Mouse (Mus musculus) stomach, embryonic 14.5 days (tissue): ENCODE data around the gene Timm10. TPM values are rescaled to one million over a fixed set of nuclear protein-coding genes. Genes with fewer than 3 reads are reported as not detected.
"Not testable (repeated sequence)": the region's sequence is repeated elsewhere in the genome, so short reads cannot be mapped to it uniquely, and the experiment has no call there.

ENCODE experiments used
- ATAC-seq: fragments of 200-750 bp; cut with Nextera tagmentation; 2 replicates; pipeline ENCODE4 v1.8.0; 2017; ENCODE audit warnings: low read depth, moderate TSS enrichment; ENCODE audit not compliant: insufficient number of reproducible peaks, insufficient read depth, low FRiP score
- H3K27ac ChIP-seq: fragments of 300-500 bp; sonication (generic); 2 replicates; pipeline ENCODE4 v1.5.1; 2014; ENCODE audit warnings: mild to moderate bottlenecking, low read length, moderate library complexity, mixed read lengths
- H3K27me3 ChIP-seq: fragments of 300-500 bp; sonication (generic); 2 replicates; pipeline ENCODE4 v1.6.1; 2014; ENCODE audit warnings: low read length, control low read depth, mixed read lengths; ENCODE audit not compliant: control insufficient read depth, insufficient read depth
- H3K36me3 ChIP-seq: fragments of 300-500 bp; sonication (generic); 2 replicates; pipeline ENCODE4 v1.6.1; 2014; ENCODE audit warnings: mild to moderate bottlenecking, control low read depth, low read length, moderate library complexity, mixed read lengths; ENCODE audit not compliant: control insufficient read depth, insufficient read depth
- H3K4me1 ChIP-seq: fragments of 300-500 bp; sonication (generic); 2 replicates; pipeline ENCODE4 v1.6.1; 2014; ENCODE audit warnings: low read length, control low read depth, mixed read lengths; ENCODE audit not compliant: control insufficient read depth, insufficient read depth
- H3K4me2 ChIP-seq: fragments of 300-500 bp; sonication (generic); replicated peaks from 2 replicates; pipeline ENCODE4 v1.6.1; 2014; ENCODE audit warnings: low read depth, low read length, control low read depth
- H3K4me3 ChIP-seq: fragments of 300-500 bp; sonication (generic); 2 replicates; pipeline ENCODE4 v1.5.1; 2014; ENCODE audit warnings: low read depth, low read length, control low read depth
- H3K9ac ChIP-seq: fragments of 300-500 bp; sonication (generic); replicated peaks from 2 replicates; pipeline ENCODE4 v1.6.1; 2014; ENCODE audit warnings: low read depth, mild to moderate bottlenecking, control low read depth, low read length, moderate library complexity, mixed read lengths
- H3K9me3 ChIP-seq: fragments of 300-500 bp; sonication (generic); 2 replicates; pipeline ENCODE4 v1.6.1; 2016; ENCODE audit warnings: low read depth, low read length, control low read depth; ENCODE audit not compliant: control insufficient read depth
- WGBS: fragments of 180-500 bp; shearing (Covaris S2); extraction: QIAGEN DNeasy Blood & Tissue Kit; methylation state at CpG from one replicate; pipeline ENCODE4 v1.1.7; 2014; 5-methylcytosine and 5-hydroxymethylcytosine counted together
- polyA plus RNA-seq: library from polyadenylated mRNA; unstranded; fragments of >200 nt; fragmentation: Nextera tagmentation; extraction: Ambion mirVana; gene quantifications from 2 replicates; pipeline ENCODE4 v1.2.1, GENCODE M21; 2014

Gene Timm10
- polyA plus RNA-seq, 1 experiment from 2014 or later, result 60.2 TPM

DNA sequence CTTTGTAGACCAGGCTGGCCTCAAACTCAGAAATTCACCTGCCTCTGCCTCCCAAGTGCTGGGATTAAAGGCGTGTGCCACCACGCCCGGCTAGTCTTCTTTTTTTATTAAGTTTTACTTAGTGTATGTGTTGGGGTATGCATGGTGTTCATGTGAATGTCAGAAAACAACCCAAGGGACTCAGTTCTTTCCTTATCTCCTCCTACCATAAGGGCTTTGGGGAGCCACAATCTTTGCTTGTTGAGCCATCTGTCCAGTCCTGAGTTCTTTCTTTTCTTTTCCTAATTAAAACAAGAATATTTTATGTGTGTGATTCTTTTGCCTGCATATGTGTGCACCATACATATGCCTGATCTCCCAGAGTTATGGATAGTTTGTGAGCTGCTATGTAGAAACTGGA, 33.6 kb upstream of the Timm10 start:
- WGBS, result 88% methylated on average over 3 of the region's 3 CpGs
- ATAC-seq, result no peak
- H3K4me3 ChIP-seq, result no peak overlapping the region
- H3K9ac ChIP-seq, result no peak overlapping the region
- H3K4me1 ChIP-seq, result no peaks in the 10 kb centered on the region
- no peaks in the 10 kb centered on the region for H3K27me3 ChIP-seq
- no peak overlapping the region for H3K27ac ChIP-seq
- H3K4me2 ChIP-seq, result no peak overlapping the region
- no peaks in the 10 kb centered on the region; the same call in 1 of the 2 replicates for H3K9me3 ChIP-seq
- H3K36me3 ChIP-seq, result no peaks in the 10 kb centered on the region

DNA sequence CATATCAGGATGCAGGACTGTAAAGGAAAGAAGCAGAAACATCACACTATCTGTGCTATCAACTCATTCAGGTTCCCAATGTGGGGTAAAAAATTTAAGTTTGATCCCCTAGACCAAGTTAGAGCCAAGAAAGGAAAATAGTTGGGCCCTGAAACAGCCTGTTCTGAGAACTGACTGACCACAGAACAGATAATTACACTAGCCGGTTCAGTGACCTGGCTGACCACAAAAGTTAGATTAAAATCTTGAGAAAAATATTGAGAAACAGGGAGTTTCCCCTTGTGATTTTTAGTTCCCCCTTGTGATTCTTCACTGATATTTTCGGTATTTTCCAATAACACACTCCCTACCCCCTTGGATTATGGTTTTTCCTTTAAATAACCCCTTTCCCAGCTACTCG, 32.9 kb upstream of the Timm10 start:
- WGBS, result 93% methylated on average over 3 of the region's 3 CpGs
- no peaks in the 10 kb centered on the region for H3K36me3 ChIP-seq
- H3K27me3 ChIP-seq, result no peaks in the 10 kb centered on the region
- H3K4me3 ChIP-seq, result no peak overlapping the region
- no peak overlapping the region for H3K9ac ChIP-seq
- H3K4me2 ChIP-seq, result no peak overlapping the region
- H3K9me3 ChIP-seq, result no peaks in the 10 kb centered on the region; the same call in 1 of the 2 replicates
- no peak for ATAC-seq
- H3K27ac ChIP-seq, result no peak overlapping the region
- H3K4me1 ChIP-seq, result no peaks in the 10 kb centered on the region

GRCm38 (mm10) chr2:84797833-84798492, 28.8 kb upstream of the Timm10 start:
- Histone ChIP-seq H3K4me2 (peak overlapping the region; percentile 94), H3K9ac (no peak overlapping the region; the same call in 1 of the 2 replicates), H3K36me3 (no peaks in the 10 kb centered on the region), H3K9me3 (no peaks in the 10 kb centered on the region; the same call in 1 of the 2 replicates), H3K27ac (peak overlapping the region; percentile 55), H3K4me1 (no peaks in the 10 kb centered on the region), H3K27me3 (no peaks in the 10 kb centered on the region), H3K4me3 (peak overlapping the region; percentile 64)
- ATAC-seq, result peak; percentile 62; the same call in 1 of the 2 replicates
- WGBS, result 9% methylated on average over 13 of the region's 13 CpGs

DNA sequence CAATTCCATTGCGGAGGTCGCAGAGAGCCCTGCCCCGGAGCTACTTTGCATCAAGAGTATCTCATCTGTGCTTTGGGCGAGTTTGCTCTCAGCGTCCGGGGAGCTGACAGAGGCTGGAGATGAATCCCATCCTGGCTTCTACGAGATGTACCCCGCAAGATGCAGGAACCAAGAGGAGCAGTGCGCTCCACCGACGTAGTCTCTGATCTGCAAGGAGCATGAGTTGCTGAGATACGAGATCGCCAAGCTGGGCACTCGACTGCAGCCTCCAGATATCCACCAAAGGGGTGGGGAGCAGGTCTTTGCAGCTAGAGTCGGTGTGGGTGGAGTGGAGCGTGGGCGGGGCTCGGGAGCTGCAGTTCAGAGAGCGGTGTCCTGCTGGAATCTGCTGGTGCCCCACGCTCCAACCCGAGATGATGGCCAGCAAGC, 28.3 kb upstream of the Timm10 start, which contains the start of gene Ube2l6:
Ube2l6 (plus strand) TSS at position 336 of the 429 bp plus-strand sequence.
- peak within 1 kb of the TSS; percentile 94 for H3K4me2 ChIP-seq
- no peaks in the 10 kb centered on the region for H3K27me3 ChIP-seq
- no peaks in the 10 kb centered on the region for H3K36me3 ChIP-seq
- no peak within 1 kb of the TSS; the same call in 1 of the 2 replicates for H3K9ac ChIP-seq
- peak; percentile 81; the same call in 1 of the 2 replicates for ATAC-seq
- H3K9me3 ChIP-seq, result no peaks in the 10 kb centered on the region; the same call in 1 of the 2 replicates
- peak within 1 kb of the TSS; percentile 64 for H3K4me3 ChIP-seq
- H3K27ac ChIP-seq, result peak within 1 kb of the TSS; percentile 55
- H3K4me1 ChIP-seq, result no peaks in the 10 kb centered on the region
- under 1% methylated on average over 21 of the region's 21 CpGs for WGBS

- Histone ChIP-seq H3K36me3 (no peaks in the 10 kb centered on the region), H3K4me3 (peak overlapping the region; percentile 64), H3K27me3 (no peaks in the 10 kb centered on the region), H3K9ac (no peak overlapping the region; the same call in 1 of the 2 replicates), H3K27ac (peak overlapping the region; percentile 55), H3K9me3 (no peaks in the 10 kb centered on the region; the same call in 1 of the 2 replicates), H3K4me2 (peak overlapping the region; percentile 94), H3K4me1 (no peaks in the 10 kb centered on the region)
- WGBS, result under 1% methylated on average over 16 of the region's 16 CpGs
- peak; percentile 47; the same call in 1 of the 2 replicates for ATAC-seq
Measured at GRCm38 (mm10) chr2:84799041-84799561, 27.7 kb upstream of the Timm10 start.

GRCm38 (mm10) chr2:84800304-84800703, 26.5 kb upstream of the Timm10 start:
- Histone ChIP-seq H3K36me3 (no peaks in the 10 kb centered on the region), H3K9me3 (no peaks in the 10 kb centered on the region; the same call in 1 of the 2 replicates), H3K27me3 (no peaks in the 10 kb centered on the region), H3K4me1 (no peaks in the 10 kb centered on the region), H3K9ac (no peak overlapping the region), H3K27ac (no peak overlapping the region), H3K4me2 (no peak overlapping the region), H3K4me3 (no peak overlapping the region)
- ATAC-seq, result no peak
- 76% methylated on average over 4 of the region's 4 CpGs for WGBS

DNA sequence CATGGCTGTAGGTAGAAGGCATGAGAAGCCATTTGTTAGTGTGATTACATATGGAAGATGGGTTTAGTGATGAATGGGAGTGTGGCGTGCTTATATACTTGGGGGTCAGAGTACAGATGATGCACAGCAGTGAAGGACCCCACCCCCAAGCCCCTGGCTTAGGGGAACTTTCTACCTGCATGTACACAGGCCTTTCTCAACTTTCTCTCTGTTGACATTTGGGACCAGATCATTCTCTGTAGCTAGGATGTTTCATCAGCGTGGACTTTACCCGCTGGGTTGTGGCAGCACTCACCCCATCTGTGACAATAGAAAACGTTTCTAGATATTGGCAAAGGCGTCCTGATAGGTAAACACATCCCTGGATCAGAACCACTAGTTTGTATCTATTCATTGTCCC, 25.6 kb upstream of the Timm10 start:
- not testable (repeated sequence) for H3K4me2 ChIP-seq, H3K4me3 ChIP-seq, H3K4me1 ChIP-seq, H3K9ac ChIP-seq, ATAC-seq, H3K9me3 ChIP-seq, H3K27me3 ChIP-seq, H3K27ac ChIP-seq, H3K36me3 ChIP-seq
- 82% methylated on average over 5 of the region's 5 CpGs for WGBS

- 89% methylated on average over 7 of the region's 7 CpGs for WGBS
- no peak overlapping the region for H3K27ac ChIP-seq
- H3K4me1 ChIP-seq, result no peaks in the 10 kb centered on the region
- no peak overlapping the region for H3K4me3 ChIP-seq
- H3K9ac ChIP-seq, result no peak overlapping the region
- H3K27me3 ChIP-seq, result no peaks in the 10 kb centered on the region
- no peak overlapping the region for H3K4me2 ChIP-seq
- no peak for ATAC-seq
- no peaks in the 10 kb centered on the region for H3K9me3 ChIP-seq
- no peaks in the 10 kb centered on the region; the same call in 1 of the 2 replicates for H3K36me3 ChIP-seq
Measured at GRCm38 (mm10) chr2:84803963-84804362, 22.8 kb upstream of the Timm10 start.
